Mouse (Mus musculus) forebrain, embryonic 12.5 days (tissue): ENCODE measurements around the gene Zbtb21. TPM values are rescaled to one million over a fixed set of nuclear protein-coding genes. Genes with fewer than 3 reads are reported as not detected.

Experiments
- ATAC-seq: fragments of 200-750 bp; cut with Nextera tagmentation; 2 replicates; pipeline ENCODE4 v1.8.0; 2017; ENCODE audit warnings: moderate TSS enrichment; ENCODE audit not compliant: low FRiP score
- H3K27ac ChIP-seq: fragments of 300-500 bp; sonication (generic); 2 replicates; pipeline ENCODE4 v1.5.1; 2016; ENCODE audit warnings: mild to moderate bottlenecking
- H3K27me3 ChIP-seq: fragments of 300-500 bp; sonication (generic); 2 replicates; pipeline ENCODE4 v1.6.1; 2016; ENCODE audit warnings: mild to moderate bottlenecking
- H3K36me3 ChIP-seq: fragments of 300-500 bp; sonication (generic); replicated peaks from 2 replicates; pipeline ENCODE4 v1.6.1; 2016; ENCODE audit warnings: mild to moderate bottlenecking
- H3K4me1 ChIP-seq: fragments of 300-500 bp; sonication (generic); 2 replicates; pipeline ENCODE4 v1.6.1; 2016
- H3K4me2 ChIP-seq: fragments of 300-500 bp; sonication (generic); 2 replicates; pipeline ENCODE4 v1.6.1; 2016; ENCODE audit warnings: mild to moderate bottlenecking, moderate library complexity
- H3K4me3 ChIP-seq: fragments of 300-500 bp; sonication (generic); replicated peaks from 2 replicates; pipeline ENCODE4 v1.5.1; 2016; ENCODE audit warnings: mild to moderate bottlenecking
- H3K9ac ChIP-seq: fragments of 300-500 bp; sonication (generic); 2 replicates; pipeline ENCODE4 v1.6.1; 2016; ENCODE audit warnings: mild to moderate bottlenecking
- H3K9me3 ChIP-seq: fragments of 300-500 bp; sonication (generic); 2 replicates; pipeline ENCODE4 v1.6.1; 2016
- whole genome bisulfite sequencing: fragments of 180-500 bp; shearing (Covaris S2); methylation state at CpG from one replicate; pipeline ENCODE4 v1.1.7; 2016; 5-methylcytosine and 5-hydroxymethylcytosine counted together
- polyA plus RNA-seq: library from polyadenylated mRNA; unstranded; fragments of >200 nt; fragmentation: Nextera tagmentation; extraction: Ambion mirVana; gene quantifications from 2 replicates; pipeline ENCODE4 v1.2.1, GENCODE M21; 2016

Zbtb21 gene
- polyA plus RNA-seq, 1 experiment from 2014 or later, result 14.2 TPM

DNA sequence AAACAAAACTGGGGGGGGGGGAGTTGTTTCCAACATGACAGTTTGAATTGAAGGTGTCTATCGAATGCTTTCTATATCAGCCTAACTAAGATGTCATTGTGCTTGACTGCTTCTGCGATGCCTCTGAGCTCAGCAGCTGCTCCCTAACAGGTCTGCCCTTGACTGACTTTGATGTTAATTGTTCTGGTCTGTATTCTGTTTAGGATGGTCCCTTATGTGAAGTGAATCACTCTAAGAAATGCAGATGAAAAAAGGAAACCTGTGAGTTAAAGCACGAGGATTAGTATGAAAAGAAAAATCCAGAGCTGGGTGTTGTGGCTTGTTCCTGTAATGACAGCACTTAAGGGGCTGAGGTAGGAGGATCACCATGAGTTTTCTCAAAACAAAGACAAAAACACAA, 26.6 kb downstream of the Zbtb21 start:
- 80% methylated on average over 3 of the region's 3 CpGs for WGBS
- H3K4me1 ChIP-seq, result no peaks in the 10 kb centered on the region
- H3K9me3 ChIP-seq, result no peaks in the 10 kb centered on the region
- H3K9ac ChIP-seq, result no peak overlapping the region
- no peak overlapping the region for H3K4me2 ChIP-seq
- no peak overlapping the region for H3K27ac ChIP-seq
- H3K27me3 ChIP-seq, result no peaks in the 10 kb centered on the region
- no peaks in the 10 kb centered on the region for H3K36me3 ChIP-seq
- ATAC-seq, result no peak
- no peak overlapping the region for H3K4me3 ChIP-seq

DNA sequence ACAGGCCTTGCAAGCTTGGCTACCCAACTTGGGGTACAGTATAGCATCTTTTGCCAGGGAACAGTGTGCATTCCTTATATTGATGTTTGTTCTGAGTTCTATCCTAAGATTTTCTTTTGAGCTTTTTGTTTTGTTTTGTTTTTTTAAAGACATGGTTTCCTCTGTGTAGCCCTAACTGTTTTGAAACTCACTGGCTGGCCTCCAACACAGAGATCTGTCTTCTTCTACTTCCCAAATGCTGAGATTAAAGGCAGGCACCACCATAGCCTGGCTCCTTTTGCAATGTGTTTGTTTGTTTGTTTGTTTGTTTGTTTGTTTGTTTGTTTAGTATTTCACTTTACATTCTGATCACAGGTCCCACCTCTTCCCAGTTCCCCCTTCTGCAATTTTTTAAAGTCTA, 32.2 kb downstream of the Zbtb21 start:
- Histone ChIP-seq H3K4me3 (no peak overlapping the region), H3K4me1 (no peaks in the 10 kb centered on the region), H3K9me3 (no peaks in the 10 kb centered on the region), H3K4me2 (no peak overlapping the region), H3K9ac (no peak overlapping the region), H3K36me3 (no peaks in the 10 kb centered on the region), H3K27ac (no peak overlapping the region), H3K27me3 (no peaks in the 10 kb centered on the region)
- ATAC-seq, result no peak

DNA sequence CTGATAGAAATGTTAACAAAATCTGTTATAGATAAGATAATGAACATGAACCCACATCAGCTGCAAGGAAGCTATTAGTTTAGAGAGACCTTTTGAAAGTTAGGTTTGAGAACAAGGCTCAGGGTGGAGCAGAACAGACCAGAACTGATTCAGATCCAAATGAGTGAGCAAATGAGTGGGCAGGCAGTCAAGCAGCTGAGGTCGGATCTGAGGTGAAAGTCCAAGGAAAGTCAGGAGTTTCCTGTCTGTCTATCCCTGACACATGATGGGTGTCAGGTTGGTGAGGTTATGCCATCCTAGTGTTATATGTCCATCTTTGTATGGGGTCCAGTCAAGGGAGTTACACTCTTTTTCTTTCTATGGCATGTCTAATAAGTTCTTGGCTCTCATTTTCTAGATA, 32.9 kb downstream of the Zbtb21 start:
- WGBS, result 55% methylated on average over 1 of the region's 1 CpGs
- no peak for ATAC-seq
- no peak overlapping the region for H3K4me2 ChIP-seq
- no peak overlapping the region for H3K27ac ChIP-seq
- H3K4me3 ChIP-seq, result no peak overlapping the region
- no peaks in the 10 kb centered on the region for H3K36me3 ChIP-seq
- H3K9ac ChIP-seq, result no peak overlapping the region
- no peaks in the 10 kb centered on the region for H3K27me3 ChIP-seq
- no peaks in the 10 kb centered on the region for H3K4me1 ChIP-seq
- no peaks in the 10 kb centered on the region for H3K9me3 ChIP-seq

DNA sequence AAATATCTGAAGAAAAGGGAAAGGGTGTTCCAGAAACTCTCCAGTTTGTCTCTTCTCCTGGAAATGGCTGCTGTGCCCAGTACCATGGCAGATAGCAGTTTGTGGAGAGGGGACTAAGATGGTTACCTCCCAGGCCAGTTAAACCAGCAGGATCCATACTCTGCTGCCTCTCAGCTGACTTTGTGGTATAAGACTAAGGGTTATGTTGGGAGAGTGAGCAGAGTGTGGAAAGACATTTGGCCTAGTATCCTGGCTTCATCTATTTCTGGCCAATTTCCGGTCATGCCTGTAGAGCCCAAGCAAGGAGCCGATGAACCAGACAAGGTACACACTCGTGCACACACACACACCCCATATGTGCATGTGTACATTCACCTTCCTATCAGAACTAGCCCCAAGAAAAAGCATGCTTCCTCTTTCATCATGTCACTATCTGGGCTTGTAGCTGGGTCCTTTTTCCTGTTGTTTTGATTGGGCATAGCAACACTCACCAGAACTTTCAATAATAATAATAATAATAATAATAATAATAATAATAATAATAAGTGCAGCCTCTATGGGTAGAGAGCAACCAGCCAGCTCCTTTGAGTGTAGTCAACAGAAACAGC, 35.0 kb downstream of the Zbtb21 start:
- ATAC-seq, result no peak
- H3K27me3 ChIP-seq, result no peaks in the 10 kb centered on the region
- no peak overlapping the region for H3K9ac ChIP-seq
- no peaks in the 10 kb centered on the region for H3K9me3 ChIP-seq
- H3K4me3 ChIP-seq, result no peak overlapping the region
- no peak overlapping the region for H3K4me2 ChIP-seq
- 85% methylated on average over 3 of the region's 3 CpGs for WGBS
- H3K27ac ChIP-seq, result no peak overlapping the region
- H3K4me1 ChIP-seq, result no peaks in the 10 kb centered on the region
- H3K36me3 ChIP-seq, result no peaks in the 10 kb centered on the region

DNA sequence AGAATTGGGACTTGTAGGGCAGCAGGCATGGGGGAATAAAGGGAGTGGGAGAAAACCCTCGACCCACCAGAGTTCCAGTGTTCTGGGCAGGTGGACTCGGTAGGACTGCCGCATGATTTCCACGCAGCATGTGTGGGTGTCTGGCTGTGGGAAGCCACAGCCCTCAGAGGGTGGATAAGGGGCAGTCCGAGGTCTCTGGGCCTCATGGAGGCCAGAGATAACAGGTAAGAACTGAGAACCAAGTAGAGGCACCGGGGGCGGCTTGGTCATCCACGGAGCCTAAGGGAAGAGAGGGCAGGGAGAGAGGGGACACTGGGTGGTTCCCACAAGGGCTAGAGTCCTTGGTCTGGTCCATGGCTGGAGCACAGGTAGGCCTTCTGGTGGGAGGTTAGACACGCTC, 36.0 kb downstream of the Zbtb21 start:
- no peak for ATAC-seq
- H3K27me3 ChIP-seq, result no peaks in the 10 kb centered on the region
- peaks cover 5% of the 10 kb centered on the region for H3K4me1 ChIP-seq
- H3K9ac ChIP-seq, result no peak overlapping the region
- no peak overlapping the region for H3K4me2 ChIP-seq
- WGBS, result 89% methylated on average over 9 of the region's 9 CpGs
- no peak overlapping the region for H3K27ac ChIP-seq
- no peaks in the 10 kb centered on the region for H3K36me3 ChIP-seq
- H3K4me3 ChIP-seq, result no peak overlapping the region
- no peaks in the 10 kb centered on the region for H3K9me3 ChIP-seq

DNA sequence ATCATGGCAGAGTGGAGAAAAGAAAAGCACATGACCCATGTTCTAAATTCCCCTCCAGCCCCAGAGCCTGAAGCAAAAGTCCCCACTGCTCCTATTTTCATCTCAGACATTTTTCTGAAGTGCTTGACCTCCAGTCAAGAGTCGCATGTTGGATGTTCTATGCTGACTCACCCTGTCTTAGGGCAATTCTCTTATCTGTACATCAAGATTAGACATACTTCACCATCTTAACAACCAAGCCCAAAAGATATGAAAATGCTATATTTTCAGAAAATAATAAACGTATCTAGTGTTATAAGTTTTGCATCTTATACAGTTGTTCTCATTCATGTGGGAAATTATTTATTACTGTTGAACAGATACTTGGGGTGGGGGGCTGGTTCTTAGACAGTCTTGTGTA, 36.7 kb downstream of the Zbtb21 start:
- Histone ChIP-seq H3K36me3 (no peaks in the 10 kb centered on the region), H3K27me3 (no peaks in the 10 kb centered on the region), H3K9ac (no peak overlapping the region), H3K4me1 (peaks cover 8% of the 10 kb centered on the region), H3K9me3 (no peaks in the 10 kb centered on the region), H3K4me2 (no peak overlapping the region), H3K27ac (no peak overlapping the region), H3K4me3 (no peak overlapping the region)
- no peak for ATAC-seq
- 79% methylated on average over 2 of the region's 2 CpGs for WGBS

DNA sequence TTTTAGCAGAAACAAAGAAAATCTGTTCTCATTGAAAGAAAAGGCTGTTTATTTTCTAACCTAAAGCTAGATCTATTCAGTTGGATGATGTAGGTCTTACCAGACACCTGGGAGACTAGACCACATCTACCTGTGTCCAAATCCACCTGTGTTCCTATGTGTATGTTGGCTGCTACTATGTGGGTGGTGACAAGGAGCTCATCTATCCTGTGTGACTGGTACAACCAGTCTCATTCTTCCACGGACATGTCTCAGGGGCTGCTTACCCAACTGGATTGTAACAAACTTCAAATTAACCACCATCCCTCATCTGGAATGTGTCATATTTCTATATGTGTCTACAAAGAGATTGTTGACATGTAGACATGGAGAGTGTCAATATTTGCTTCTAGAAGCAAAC, 38.7 kb downstream of the Zbtb21 start:
- WGBS, result 93% methylated on average over 1 of the region's 1 CpGs
- Histone ChIP-seq H3K4me1 (peaks cover 8% of the 10 kb centered on the region), H3K27ac (no peak overlapping the region), H3K36me3 (no peaks in the 10 kb centered on the region), H3K27me3 (no peaks in the 10 kb centered on the region), H3K4me3 (no peak overlapping the region), H3K4me2 (no peak overlapping the region), H3K9me3 (no peaks in the 10 kb centered on the region), H3K9ac (no peak overlapping the region)
- no peak for ATAC-seq

DNA sequence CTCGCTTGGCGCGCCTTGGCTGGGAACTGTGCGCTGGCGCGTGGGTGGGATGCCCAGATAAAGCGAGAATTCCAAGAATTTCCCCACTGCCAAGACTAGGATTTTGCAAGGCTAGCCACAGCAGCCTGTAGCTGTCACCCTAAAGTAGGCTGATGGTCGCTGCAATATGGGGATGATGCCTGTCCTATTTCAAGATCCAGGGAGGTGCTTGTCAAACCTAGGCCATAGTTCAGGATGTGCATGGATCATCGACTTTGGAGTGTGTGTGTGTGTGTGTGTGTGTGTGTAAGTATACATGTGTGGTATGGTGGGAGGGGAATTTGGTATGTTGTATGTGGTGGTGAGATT, 39.7 kb downstream of the Zbtb21 start:
- peak overlapping the region; percentile 81 for H3K9ac ChIP-seq
- H3K36me3 ChIP-seq, result no peaks in the 10 kb centered on the region
- H3K4me1 ChIP-seq, result peaks cover 8% of the 10 kb centered on the region
- under 1% methylated on average over 9 of the region's 9 CpGs for WGBS
- H3K4me3 ChIP-seq, result peak overlapping the region; percentile 84
- H3K27me3 ChIP-seq, result no peaks in the 10 kb centered on the region
- no peak overlapping the region for H3K27ac ChIP-seq
- peak overlapping the region; percentile 93 for H3K4me2 ChIP-seq
- H3K9me3 ChIP-seq, result no peaks in the 10 kb centered on the region
- ATAC-seq, result peak; percentile 53

DNA sequence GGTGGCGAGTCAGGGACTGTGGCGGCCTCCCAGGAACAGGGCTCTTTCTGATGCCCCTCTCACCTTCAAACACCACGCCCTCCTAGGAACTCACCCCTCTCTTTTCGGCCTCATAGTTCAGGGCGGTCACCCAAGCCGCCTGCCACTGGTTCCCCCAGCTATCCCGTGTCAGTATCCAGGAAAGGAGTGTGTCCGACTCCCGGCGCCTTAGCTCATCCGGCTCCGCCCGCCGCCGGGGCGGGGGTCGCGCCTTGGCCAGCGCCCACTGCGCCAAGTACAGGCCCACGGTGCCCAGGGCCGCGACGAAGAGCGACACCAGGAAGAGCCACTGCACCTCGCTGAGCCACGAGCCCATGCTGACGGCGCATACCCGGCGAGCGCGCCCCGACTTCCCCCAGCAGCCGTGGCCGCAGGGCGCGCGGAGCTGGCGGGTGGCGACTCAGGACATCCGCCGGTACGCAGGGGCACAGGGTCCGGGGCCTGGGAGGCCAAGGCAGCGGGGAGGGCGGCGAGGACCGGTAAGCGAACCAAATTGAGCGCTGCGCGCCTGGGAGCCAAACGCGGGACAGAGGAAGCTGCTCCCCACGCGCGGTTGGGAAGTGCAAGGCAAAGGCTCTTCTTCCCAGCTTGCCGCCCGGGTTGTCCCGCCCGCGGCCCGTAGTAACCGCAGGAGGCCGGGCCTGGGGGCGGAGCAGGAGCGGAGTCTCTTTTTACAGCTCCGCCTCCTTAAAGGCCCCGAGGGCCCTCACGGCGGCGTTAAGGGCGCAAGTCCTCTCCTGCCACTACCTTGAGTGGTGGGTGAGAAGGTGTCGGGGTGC, 40.3 kb downstream of the Zbtb21 start:
- peak; percentile 92 for ATAC-seq

DNA sequence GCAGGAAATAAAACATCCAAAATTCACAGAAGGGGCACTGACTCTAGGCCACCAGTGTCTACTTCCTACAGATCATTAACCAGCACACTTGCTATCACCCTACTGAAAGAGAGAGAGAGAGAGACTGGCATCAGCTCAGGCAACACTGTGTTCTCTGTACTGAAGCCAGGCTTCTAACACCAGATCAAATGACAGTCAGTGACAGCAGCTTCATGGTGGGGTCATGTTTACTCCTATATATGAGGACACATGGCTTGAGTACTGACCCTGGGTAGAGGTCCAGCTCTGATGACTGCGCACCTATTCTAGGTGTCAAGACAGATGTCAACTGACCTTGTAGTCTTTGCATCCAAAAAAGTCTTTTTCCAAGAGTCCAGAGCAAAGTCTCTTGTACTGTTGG, 41.8 kb downstream of the Zbtb21 start:
- Histone ChIP-seq H3K9ac (no peak overlapping the region), H3K27ac (no peak overlapping the region), H3K4me2 (no peak overlapping the region), H3K36me3 (no peaks in the 10 kb centered on the region), H3K27me3 (no peaks in the 10 kb centered on the region), H3K9me3 (no peaks in the 10 kb centered on the region), H3K4me1 (peaks cover 8% of the 10 kb centered on the region), H3K4me3 (no peak overlapping the region)
- no peak for ATAC-seq
- 100% methylated on average over 1 of the region's 1 CpGs for WGBS

More for the DNA sequence above, 40.3 kb downstream of the Zbtb21 start:
- peaks cover 8% of the 10 kb centered on the region for H3K4me1 ChIP-seq
- WGBS, result under 1% methylated on average over 75 of the region's 75 CpGs
- peak overlapping the region; percentile 84 for H3K4me3 ChIP-seq
- no peaks in the 10 kb centered on the region for H3K36me3 ChIP-seq
- no peaks in the 10 kb centered on the region for H3K9me3 ChIP-seq
- peak overlapping the region; percentile 53 for H3K27ac ChIP-seq
- H3K27me3 ChIP-seq, result no peaks in the 10 kb centered on the region
- H3K4me2 ChIP-seq, result peak overlapping the region; percentile 93
- peak overlapping the region; percentile 81 for H3K9ac ChIP-seq

DNA sequence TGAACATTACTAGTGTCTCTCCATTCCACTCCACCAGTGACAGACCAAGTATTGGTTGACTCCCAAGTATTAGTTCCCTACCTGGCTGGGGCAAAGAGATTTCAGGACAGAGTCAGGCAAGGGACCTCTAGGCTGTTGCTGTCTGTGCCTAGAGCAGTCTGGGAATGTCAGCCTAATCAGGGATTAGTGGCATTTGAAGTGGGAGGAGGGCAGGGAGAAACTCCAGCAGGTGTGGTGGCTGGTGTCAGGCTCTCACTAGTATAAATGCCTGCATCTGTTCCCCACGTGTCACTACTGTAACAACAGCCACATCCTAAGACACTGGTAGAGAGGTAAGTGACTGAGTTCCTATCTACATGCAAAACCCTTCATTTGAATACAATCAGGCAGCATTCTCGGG, 42.6 kb downstream of the Zbtb21 start:
- no peak overlapping the region for H3K4me2 ChIP-seq
- no peak overlapping the region for H3K4me3 ChIP-seq
- H3K9me3 ChIP-seq, result no peaks in the 10 kb centered on the region
- no peak overlapping the region for H3K9ac ChIP-seq
- peaks cover 8% of the 10 kb centered on the region for H3K4me1 ChIP-seq
- H3K36me3 ChIP-seq, result no peaks in the 10 kb centered on the region
- no peak overlapping the region for H3K27ac ChIP-seq
- WGBS, result 35% methylated on average over 2 of the region's 2 CpGs
- H3K27me3 ChIP-seq, result no peaks in the 10 kb centered on the region
- no peak for ATAC-seq

DNA sequence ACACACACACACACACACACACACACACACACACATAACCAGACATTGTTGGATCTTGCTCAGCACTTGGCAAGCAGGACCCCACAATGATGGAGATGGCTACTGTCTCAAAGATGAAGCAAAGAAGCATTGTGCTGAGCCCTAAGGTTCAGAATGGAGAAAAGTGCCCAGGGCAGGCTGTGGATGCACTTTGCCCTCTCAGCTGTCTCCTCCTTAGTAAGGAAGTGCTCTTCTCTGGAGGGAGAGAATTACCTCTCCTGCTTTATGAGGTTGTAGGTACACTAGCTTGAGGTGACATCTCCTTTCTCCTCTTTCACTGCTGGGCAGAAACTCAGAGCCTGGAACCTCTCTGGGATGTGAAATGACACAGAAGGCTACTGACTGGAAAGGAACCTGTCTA, 49.5 kb downstream of the Zbtb21 start:
- Histone ChIP-seq H3K4me3 (no peak overlapping the region), H3K9me3 (no peaks in the 10 kb centered on the region), H3K36me3 (no peaks in the 10 kb centered on the region), H3K9ac (no peak overlapping the region), H3K27me3 (no peaks in the 10 kb centered on the region), H3K4me2 (no peak overlapping the region), H3K27ac (no peak overlapping the region), H3K4me1 (no peaks in the 10 kb centered on the region)
- no peak for ATAC-seq

DNA sequence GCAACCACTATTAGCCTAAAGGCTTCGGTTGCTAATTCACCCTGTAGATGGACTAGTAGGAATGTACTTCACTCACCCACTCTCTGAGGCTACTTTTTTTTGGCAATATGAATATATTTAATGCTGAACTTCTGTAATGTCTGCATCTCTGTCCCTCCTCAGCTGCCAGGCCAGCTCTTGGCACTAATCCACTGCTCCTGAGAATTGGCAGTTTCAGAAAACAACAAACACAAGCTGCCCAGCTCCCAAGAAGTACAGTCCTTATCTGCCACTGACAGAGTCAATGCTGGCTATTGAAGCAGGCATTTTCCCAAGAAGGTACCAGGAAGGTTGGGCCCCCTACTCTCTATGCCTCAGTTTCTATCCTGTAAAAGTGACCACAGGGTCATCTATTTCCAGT, 53.1 kb downstream of the Zbtb21 start:
- 100% methylated on average over 1 of the region's 1 CpGs for WGBS
- Histone ChIP-seq H3K4me1 (no peaks in the 10 kb centered on the region), H3K4me2 (no peak overlapping the region), H3K9me3 (no peaks in the 10 kb centered on the region), H3K9ac (no peak overlapping the region), H3K4me3 (no peak overlapping the region), H3K27me3 (no peaks in the 10 kb centered on the region), H3K27ac (no peak overlapping the region), H3K36me3 (no peaks in the 10 kb centered on the region)
- ATAC-seq, result no peak
